Mouse (Mus musculus) CD4-positive, CD25-positive, alpha-beta regulatory T cell, adult 9 weeks (primary cell): ENCODE data around the gene Rhd. TPM values are rescaled to one million over a fixed set of nuclear protein-coding genes. Genes with fewer than 3 reads are reported as not detected.

Experiments used
- polyA plus RNA-seq: library from polyadenylated mRNA; unstranded; fragments of 100-300 nt; shearing (Covaris generic); gene quantifications from one replicate; pipeline ENCODE4 v1.2.1, GENCODE M21; 2017

Gene Rhd
- polyA plus RNA-seq, result 0.48 TPM

DNA sequence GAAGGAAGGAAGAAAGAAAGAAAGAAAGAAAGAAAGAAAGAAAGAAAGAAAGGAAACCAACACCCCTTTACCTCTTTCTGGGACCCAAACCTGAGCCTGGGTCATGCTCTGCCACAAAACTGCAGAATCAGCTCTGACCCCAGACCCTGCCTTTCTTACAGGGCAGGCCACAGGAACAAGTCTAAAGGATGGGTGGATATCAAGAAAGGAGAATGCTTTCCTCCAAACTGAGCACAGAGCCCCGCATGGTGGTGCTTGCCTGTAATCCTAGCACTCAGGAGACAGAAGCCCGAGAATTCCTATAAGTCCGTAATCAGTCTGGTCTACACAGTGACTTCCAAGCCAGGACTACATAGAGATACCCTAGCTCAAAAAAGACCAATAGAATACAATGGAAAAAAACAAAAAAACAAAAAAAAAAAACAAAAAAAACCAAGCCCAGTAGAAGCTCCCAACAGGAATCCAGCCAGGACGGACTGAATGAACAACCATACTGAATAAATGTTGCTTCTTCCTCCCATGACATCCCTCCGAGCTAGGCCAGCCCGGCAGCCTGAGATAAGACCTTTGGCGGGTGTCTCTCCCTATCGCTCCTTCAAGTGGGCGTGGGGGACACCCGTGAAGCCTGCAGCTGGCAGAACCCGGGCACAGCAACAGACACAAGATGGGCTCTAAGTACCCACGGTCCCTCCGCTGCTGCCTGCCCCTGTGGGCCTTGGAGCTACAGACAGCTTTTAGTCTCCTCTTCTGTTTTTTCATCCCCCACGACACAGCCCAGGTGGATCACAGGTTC, at the start of gene Rhd:
Rhd (plus strand) TSS at position 600 of the 793 bp plus-strand sequence.

GRCm38 (mm10) chr4:134853259-134853636, 11.1 kb upstream of the Rhd start, which contains the start of gene Maco1:
Gene Maco1 (minus strand): TSS chr4:134853345.

GRCm38 (mm10) chr4:134914864-134915209, 50.5 kb downstream of the Rhd start, which contains the start of gene Tmem50a:
Gene Tmem50a (minus strand): TSS chr4:134915024.

DNA sequence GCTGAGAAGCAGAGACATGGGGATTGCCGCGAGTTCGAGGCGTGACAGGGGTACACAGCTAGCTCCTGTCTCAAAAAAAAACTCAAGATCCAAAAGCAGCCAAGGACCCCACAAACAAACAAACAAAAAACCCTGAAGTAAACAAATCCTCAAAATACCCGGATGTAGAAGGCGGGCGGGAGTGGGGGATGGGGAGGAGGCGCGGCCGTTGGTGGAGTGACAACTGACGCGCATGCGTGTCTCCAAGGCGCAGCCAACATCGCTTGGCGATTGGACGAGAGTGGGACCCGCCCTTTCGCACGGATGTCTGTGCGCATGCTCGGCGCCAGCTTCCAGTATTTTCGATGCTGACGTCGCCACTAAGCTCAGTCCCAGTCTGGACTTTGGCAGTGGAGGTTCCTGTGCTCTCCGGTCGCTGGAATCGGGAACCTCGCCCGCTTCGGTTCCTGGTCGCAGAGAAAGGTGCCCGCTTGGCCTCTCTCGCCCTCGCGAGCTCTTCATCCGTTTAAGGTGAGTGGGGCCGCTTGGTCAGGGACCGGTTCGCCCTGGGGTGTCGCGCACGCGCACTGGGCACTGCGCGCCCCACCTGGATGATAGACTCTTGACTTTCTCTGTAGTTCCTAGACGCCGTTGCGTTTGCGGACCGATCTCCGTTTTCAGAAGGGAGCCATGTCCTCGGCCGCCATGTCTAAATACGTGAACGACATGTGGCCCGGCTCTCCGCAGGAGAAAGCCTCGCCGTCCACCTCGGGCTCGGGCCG, 59.1 kb downstream of the Rhd start, which contains the start of gene Rsrp1:
Rsrp1 (plus strand) TSS at position 335 of the 761 bp plus-strand sequence.

DNA sequence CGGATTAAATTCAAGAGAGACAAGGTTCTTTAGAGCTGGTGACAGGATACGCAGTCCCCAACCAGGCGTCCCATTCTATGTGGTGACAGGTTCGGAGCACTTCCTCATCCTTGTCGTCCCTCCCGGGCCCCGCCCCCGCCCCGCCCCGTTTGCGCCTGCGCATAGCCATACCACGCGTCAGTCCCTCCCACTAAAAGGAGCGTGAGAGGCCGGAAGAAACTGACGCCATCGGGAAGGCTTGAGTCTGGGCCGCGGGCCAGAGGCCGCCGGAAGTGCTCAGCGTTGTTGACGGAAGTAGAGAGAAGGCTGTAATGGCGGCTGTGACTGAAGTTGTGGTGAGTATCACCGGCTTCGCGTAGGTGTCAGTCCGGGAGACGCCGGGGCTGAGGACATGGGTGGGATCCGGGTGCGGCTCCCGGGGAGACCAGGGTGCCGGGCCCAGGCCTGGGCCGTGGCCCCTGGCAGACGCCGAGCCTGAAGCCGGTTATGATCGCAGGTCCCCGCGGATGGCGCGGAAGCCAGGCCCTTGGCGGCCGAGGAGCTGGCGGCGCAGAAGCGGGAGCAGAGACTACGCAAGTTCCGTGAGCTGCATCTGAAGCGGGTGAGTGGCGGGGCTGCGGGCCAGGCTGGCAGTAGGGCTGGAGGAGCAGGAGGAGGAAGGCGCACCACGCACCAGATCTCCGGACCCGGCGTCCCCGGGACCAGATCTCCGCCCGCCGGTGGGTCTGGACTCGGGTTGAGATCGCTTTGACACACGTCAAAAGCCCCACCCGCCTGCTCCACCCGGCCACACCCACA, 66.5 kb downstream of the Rhd start, which contains the start of gene Syf2:
Syf2 (plus strand) TSS at position 215 of the 798 bp plus-strand sequence.

Other genes starting within 250 kb of the Rhd start
- 0.99 TPM for gene Man1c1, start 160.2 kb upstream of the Rhd start, polyA plus RNA-seq
- 35.7 TPM for gene Ldlrap1, start 96.5 kb upstream of the Rhd start, polyA plus RNA-seq
- 5.0 TPM for gene Maco1, start 11.2 kb upstream of the Rhd start, polyA plus RNA-seq
- 557 TPM for gene Tmem50a, start 50.5 kb downstream of the Rhd start, polyA plus RNA-seq
- gene Rsrp1, start 59.1 kb downstream of the Rhd start, polyA plus RNA-seq, result 117 TPM
- gene Syf2, start 66.4 kb downstream of the Rhd start, polyA plus RNA-seq, result 231 TPM